19 mouse cellular contexts compared by ENCODE assay signal in the genomic region with DNA sequence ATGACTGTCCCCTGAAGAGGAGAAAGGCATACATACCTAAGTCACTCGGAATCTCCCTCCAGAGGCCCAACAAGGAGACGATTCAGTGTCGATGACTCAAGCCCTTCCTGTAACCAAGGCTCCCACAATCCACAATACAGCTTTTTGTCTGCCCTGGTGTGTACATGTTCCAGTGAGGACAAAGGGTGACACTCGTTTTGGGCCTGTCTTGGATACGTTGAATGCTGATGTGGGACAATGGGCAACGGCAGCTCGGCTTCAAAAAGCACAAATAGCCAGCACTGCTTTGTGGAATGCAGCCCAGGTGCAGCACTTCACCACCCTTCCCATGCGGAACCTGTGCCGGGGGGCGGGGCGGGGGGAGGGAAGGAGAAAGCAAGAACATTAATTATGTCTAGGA. TPM values are rescaled to one million over a fixed set of nuclear protein-coding genes. Genes with fewer than 3 reads are reported as not detected.
A peak's percentile ranks its signal among the peaks of the same experiment; 100 is the strongest.
DNase-seq lines count a peak whose midpoint lies in the region; ATAC-seq and TF ChIP-seq lines count a peak whose summit lies in the region.
"Had no signal": no experiment of that assay in that cellular context is flagged by ENCODE, and none has a peak within 500 bp of the region (broad histone marks: within the 10 kb centered on the region; RNA-seq: fewer than 3 reads in every experiment).

No protein-coding gene starts in this region.

- H3K4me3 ChIP-seq in intestine, postnatal 0 days (ENCODE audit: low read depth, low read length): no peak overlapping the region
- no peak overlapping the region for H3K4me3 ChIP-seq in intestine, embryonic 15.5 days (replicated peaks)
- no peak overlapping the region for H3K4me3 ChIP-seq in lung, postnatal 0 days (ENCODE audit: low read depth, low read length)
- no peak overlapping the region for H3K4me3 ChIP-seq in stomach, embryonic 16.5 days (replicated peaks; ENCODE audit: low read length)
- H3K4me3 ChIP-seq in limb, embryonic 10.5 days: no peak overlapping the region
- H3K4me3 ChIP-seq: erythroblast, embryonic 14.5 days; hindbrain, embryonic 10.5 days; neural tube, embryonic 12.5 days had no signal

- no peak for TF ChIP-seq CTCF in intestine, postnatal 0 days (IDR thresholded peaks at IDR 0.05; ENCODE audit: low read depth)
- TF ChIP-seq CTCF in lung, postnatal 0 days (IDR thresholded peaks at IDR 0.05): no peak

- no peak overlapping the region for H3K27ac ChIP-seq in intestine, postnatal 0 days (ENCODE audit: low read depth, low read length)
- H3K27ac ChIP-seq in intestine, embryonic 15.5 days: no peak overlapping the region
- H3K27ac ChIP-seq in lung, postnatal 0 days (ENCODE audit: low read length): no peak overlapping the region
- 0 out of 2 replicates have a peak overlapping the region, but pooled peaks have one; percentile 41 for H3K27ac ChIP-seq in stomach, embryonic 16.5 days (ENCODE audit: low read length)
- H3K27ac ChIP-seq in limb, embryonic 10.5 days: no peak overlapping the region; the same call in 1 of the 2 replicates
- H3K27ac ChIP-seq: hindbrain, embryonic 10.5 days; macrophage; neural tube, embryonic 12.5 days had no signal

- no peak for TF ChIP-seq EP300 in lung, postnatal 0 days (IDR thresholded peaks at IDR 0.05)

- DNase-seq in lung, postnatal 0 days (ENCODE audit: low spot score): peak; percentile 33
- DNase-seq in lung, postnatal 10 days: no peak
- DNase-seq in adipocyte (ENCODE audit: low spot score): peak; percentile 56
- no peak for DNase-seq in cerebellum, adult 11 months
- no peak for DNase-seq in limb, embryonic 10.5 days (ENCODE audit: low spot score)
- DNase-seq: cerebellum, postnatal 10 days; forebrain, postnatal 0 days; gastrocnemius, postnatal 14 days; kidney, postnatal 10 days; spleen, adult 18-20 months had no signal

- no peak overlapping the region for H3K9ac ChIP-seq in intestine, postnatal 0 days (ENCODE audit: low read depth, low read length)
- H3K9ac ChIP-seq in intestine, embryonic 15.5 days: no peak overlapping the region
- no peak overlapping the region for H3K9ac ChIP-seq in lung, postnatal 0 days (replicated peaks; ENCODE audit: low read depth)
- H3K9ac ChIP-seq in stomach, embryonic 16.5 days (ENCODE audit: low read length): no peak overlapping the region
- H3K9ac ChIP-seq: forebrain, postnatal 0 days; neural tube, embryonic 12.5 days had no signal

- peaks cover under 1% of the 10 kb centered on the region; the same call in 1 of the 2 replicates for H3K36me3 ChIP-seq in intestine, postnatal 0 days (ENCODE audit: control insufficient read depth, insufficient read depth)
- no peaks in the 10 kb centered on the region for H3K36me3 ChIP-seq in intestine, embryonic 15.5 days
- no peaks in the 10 kb centered on the region for H3K36me3 ChIP-seq in lung, postnatal 0 days (ENCODE audit: insufficient read depth, low read length)
- no peaks in the 10 kb centered on the region; the same call in 1 of the 2 replicates for H3K36me3 ChIP-seq in stomach, embryonic 16.5 days (ENCODE audit: control insufficient read depth, insufficient read depth, low read length)
- H3K36me3 ChIP-seq in limb, embryonic 10.5 days: peaks cover 22% of the 10 kb centered on the region

- WGBS in intestine, postnatal 0 days: 60% methylated on average over 11 of the region's 11 CpGs
- WGBS in intestine, embryonic 15.5 days: 71% methylated on average over 11 of the region's 11 CpGs
- WGBS in lung, postnatal 0 days: 66% methylated on average over 11 of the region's 11 CpGs
- WGBS in stomach, embryonic 16.5 days: 53% methylated on average over 11 of the region's 11 CpGs
- WGBS in limb, embryonic 10.5 days: 80% methylated on average over 11 of the region's 11 CpGs

- peak; percentile 58 for ATAC-seq in intestine, postnatal 0 days
- ATAC-seq in intestine, embryonic 15.5 days: no peak
- peak; percentile 70 for ATAC-seq in lung, postnatal 0 days
- peak; percentile 58; the same call in 1 of the 2 replicates for ATAC-seq in stomach, embryonic 16.5 days (ENCODE audit: insufficient read depth, low FRiP score)
- ATAC-seq: forebrain, postnatal 0 days; intestine, embryonic 16.5 days; midbrain, embryonic 16.5 days had no signal

- H3K27me3 ChIP-seq in intestine, postnatal 0 days (replicated peaks; ENCODE audit: control insufficient read depth, insufficient read depth, low read length): no peaks in the 10 kb centered on the region
- H3K27me3 ChIP-seq in intestine, embryonic 15.5 days (replicated peaks): no peaks in the 10 kb centered on the region
- no peaks in the 10 kb centered on the region for H3K27me3 ChIP-seq in lung, postnatal 0 days (replicated peaks; ENCODE audit: insufficient read depth, low read length)
- no peaks in the 10 kb centered on the region for H3K27me3 ChIP-seq in stomach, embryonic 16.5 days (ENCODE audit: control insufficient read depth, insufficient read depth, low read length)
- H3K27me3 ChIP-seq in limb, embryonic 10.5 days (ENCODE audit: low read depth, poor library complexity, severe bottlenecking): no peaks in the 10 kb centered on the region
- H3K27me3 ChIP-seq: neural tube, embryonic 12.5 days had no signal

- no peaks in the 10 kb centered on the region for H3K4me1 ChIP-seq in intestine, postnatal 0 days (replicated peaks; ENCODE audit: control insufficient read depth, insufficient read depth, low read length)
- H3K4me1 ChIP-seq in intestine, embryonic 15.5 days (replicated peaks): no peaks in the 10 kb centered on the region
- H3K4me1 ChIP-seq in lung, postnatal 0 days (ENCODE audit: insufficient read depth, low read depth, low read length): no peaks in the 10 kb centered on the region
- H3K4me1 ChIP-seq in stomach, embryonic 16.5 days (ENCODE audit: control insufficient read depth, insufficient read depth, low read length): no peaks in the 10 kb centered on the region; the same call in 1 of the 2 replicates
- H3K4me1 ChIP-seq in limb, embryonic 10.5 days: peaks cover 9% of the 10 kb centered on the region; the same call in 1 of the 2 replicates
- H3K4me1 ChIP-seq: neural tube, embryonic 12.5 days had no signal

- no peaks in the 10 kb centered on the region for H3K9me3 ChIP-seq in intestine, postnatal 0 days (ENCODE audit: control insufficient read depth)
- no peaks in the 10 kb centered on the region for H3K9me3 ChIP-seq in intestine, embryonic 15.5 days
- no peaks in the 10 kb centered on the region for H3K9me3 ChIP-seq in lung, postnatal 0 days (ENCODE audit: low read length)
- no peaks in the 10 kb centered on the region; the same call in 1 of the 2 replicates for H3K9me3 ChIP-seq in stomach, embryonic 16.5 days (replicated peaks; ENCODE audit: control insufficient read depth, low read length)
- H3K9me3 ChIP-seq in limb, embryonic 10.5 days (replicated peaks): 0 out of 2 replicates have a peak, but pooled peaks cover 4% of the 10 kb centered on the region

- no peak overlapping the region for H3K4me2 ChIP-seq in intestine, postnatal 0 days (replicated peaks; ENCODE audit: low read depth)
- H3K4me2 ChIP-seq in intestine, embryonic 15.5 days (replicated peaks): no peak overlapping the region
- H3K4me2 ChIP-seq in lung, postnatal 0 days (replicated peaks; ENCODE audit: low read depth, low read length): no peak overlapping the region
- no peak overlapping the region for H3K4me2 ChIP-seq in stomach, embryonic 16.5 days (ENCODE audit: low read depth, low read length)
- H3K4me2 ChIP-seq: neural tube, embryonic 12.5 days had no signal

RNA-seq across cellular contexts. Expression of a gene that starts 36.1 kb away (rescaled TPM):
- polyA plus RNA-seq in intestine, postnatal 0 days (2015; fragmentation: Nextera tagmentation; extraction: Ambion mirVana): 10.7 and 11.9 TPM in 2 replicates
- polyA plus RNA-seq in intestine, embryonic 15.5 days (2015; fragmentation: Nextera tagmentation; extraction: Ambion mirVana): 45.6 and 47.6 TPM in 2 replicates
- 4.8 and 5.9 TPM in 2 replicates for polyA plus RNA-seq in lung, postnatal 0 days (2015; fragmentation: Nextera tagmentation; extraction: Ambion mirVana)
- polyA plus RNA-seq in stomach, embryonic 16.5 days (2015; fragmentation: Nextera tagmentation; extraction: Ambion mirVana): 32.1 and 34.0 TPM in 2 replicates
- 64.7 and 68.0 TPM in 2 replicates for polyA plus RNA-seq in limb, embryonic 10.5 days (2016; fragmentation: Nextera tagmentation; extraction: Ambion mirVana)

Comparison
In these comparisons a context has a peak if more than half of its experiments do, and no peak if none do; other contexts are left out.
1. DNase-seq: peak in lung, postnatal 0 days (single experiment) and adipocyte (single experiment); none in lung, postnatal 10 days (single experiment), cerebellum, adult 11 months (single experiment) and limb, embryonic 10.5 days (single experiment).